ENCODE assay signal across 19 mouse cellular contexts in the genomic region with DNA sequence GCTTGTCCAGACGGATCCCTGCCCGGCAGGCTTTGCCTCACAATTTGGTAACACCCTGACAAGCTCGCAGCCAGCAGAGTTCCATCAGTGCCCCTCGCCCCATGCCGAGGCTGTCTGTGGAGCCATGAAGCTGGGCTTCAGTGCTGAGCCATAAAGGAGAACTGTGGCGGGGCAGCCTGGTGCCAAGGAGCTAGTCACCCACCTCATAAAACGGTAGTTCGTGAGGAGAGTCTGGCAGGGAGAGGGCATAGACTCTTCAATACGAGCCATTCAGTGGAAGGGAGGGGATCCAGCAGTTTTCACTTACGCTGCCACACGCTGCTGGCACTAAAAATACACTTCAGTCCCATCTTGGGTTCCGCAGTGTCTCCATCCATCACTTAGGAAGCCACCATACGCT. TPM values are rescaled to one million over a fixed set of nuclear protein-coding genes. Genes with fewer than 3 reads are reported as not detected.
DNase-seq lines count a peak whose midpoint lies in the region; ATAC-seq and TF ChIP-seq lines count a peak whose summit lies in the region.
"Had no signal": no experiment of that assay in that cellular context is flagged by ENCODE, and none has a peak within 500 bp of the region (broad histone marks: within the 10 kb centered on the region; RNA-seq: fewer than 3 reads in every experiment).

No protein-coding gene starts in this region.

- TF ChIP-seq POLR2A in cerebellum, adult 2 months (IDR thresholded peaks at IDR 0.05; ENCODE audit: borderline replicate concordance, insufficient read depth, low read length): no peak

- 42% methylated on average over 13 of the region's 13 CpGs for WGBS in cerebellum, adult 2 months
- 75% methylated on average over 13 of the region's 13 CpGs for WGBS in limb, embryonic 10.5 days
- WGBS in kidney, embryonic 16.5 days: 55% methylated on average over 13 of the region's 13 CpGs

- no peaks in the 10 kb centered on the region for H3K9me3 ChIP-seq in limb, embryonic 10.5 days (replicated peaks)
- H3K9me3 ChIP-seq in kidney, embryonic 16.5 days (ENCODE audit: low read length): no peaks in the 10 kb centered on the region
- H3K9me3 ChIP-seq: heart, embryonic 10.5 days; hindbrain, embryonic 12.5 days; hindbrain, embryonic 15.5 days had no signal

- peak; percentile 26 to 35 for DNase-seq in cerebellum, postnatal 14 days
- DNase-seq in cerebellum, adult 2 months: no peak
- no peak for DNase-seq in frontal cortex, postnatal 25 days (ENCODE audit: low spot score in 2 of 2)
- no peak for DNase-seq in limb, embryonic 10.5 days (ENCODE audit: low spot score)
- DNase-seq: adrenal gland, adult 2 months; adrenal gland, postnatal 14 days; cerebellum, postnatal 36 days; gastrocnemius, postnatal 25 days; heart, adult 2 months; kidney, adult 2 months had no signal

- ATAC-seq in frontal cortex, adult (ENCODE audit: low TSS enrichment): peak; percentile 14; the same call in 1 of the 2 replicates
- no peak for ATAC-seq in kidney, embryonic 16.5 days (ENCODE audit: low FRiP score, low TSS enrichment)
- ATAC-seq: CD4-positive, CD25-positive, alpha-beta regulatory T cell, adult 4 months; forebrain, embryonic 16.5 days; intestine, postnatal 0 days had no signal

- no peak overlapping the region for H3K27ac ChIP-seq in cerebellum, adult 2 months (ENCODE audit: insufficient read depth, low read length)
- H3K27ac ChIP-seq in limb, embryonic 10.5 days: 0 out of 2 replicates have a peak overlapping the region, but pooled peaks have one; percentile 1
- no peak overlapping the region for H3K27ac ChIP-seq in kidney, embryonic 16.5 days (ENCODE audit: low read length)
- H3K27ac ChIP-seq: heart, adult 2 months; heart, embryonic 10.5 days; hindbrain, embryonic 12.5 days; hindbrain, embryonic 15.5 days had no signal

- H3K36me3 ChIP-seq in limb, embryonic 10.5 days: no peaks in the 10 kb centered on the region
- H3K36me3 ChIP-seq in kidney, embryonic 16.5 days (ENCODE audit: insufficient read depth, low read length): no peaks in the 10 kb centered on the region
- H3K36me3 ChIP-seq: heart, embryonic 10.5 days; hindbrain, embryonic 15.5 days had no signal

- peaks cover 5% of the 10 kb centered on the region; the same call in 1 of the 2 replicates for H3K4me1 ChIP-seq in cerebellum, adult 2 months (ENCODE audit: control insufficient read depth, insufficient read depth, low read length)
- peaks cover 15% of the 10 kb centered on the region; the same call in 1 of the 2 replicates for H3K4me1 ChIP-seq in limb, embryonic 10.5 days
- no peaks in the 10 kb centered on the region for H3K4me1 ChIP-seq in kidney, embryonic 16.5 days (ENCODE audit: insufficient read depth, low read length)
- H3K4me1 ChIP-seq: heart, embryonic 10.5 days; hindbrain, embryonic 12.5 days; hindbrain, embryonic 15.5 days had no signal

- H3K4me2 ChIP-seq in kidney, embryonic 16.5 days (replicated peaks; ENCODE audit: low read depth, low read length): no peak overlapping the region
- H3K4me2 ChIP-seq: hindbrain, embryonic 12.5 days; hindbrain, embryonic 15.5 days had no signal

- no peak overlapping the region for H3K9ac ChIP-seq in kidney, embryonic 16.5 days (replicated peaks; ENCODE audit: low read length)
- H3K9ac ChIP-seq: hindbrain, embryonic 12.5 days; hindbrain, embryonic 15.5 days had no signal

- H3K4me3 ChIP-seq in cerebellum, adult 2 months (replicated peaks; ENCODE audit: insufficient read depth, low read depth, low read length): no peak overlapping the region
- no peak overlapping the region for H3K4me3 ChIP-seq in limb, embryonic 10.5 days
- no peak overlapping the region for H3K4me3 ChIP-seq in kidney, embryonic 16.5 days (ENCODE audit: low read length)
- H3K4me3 ChIP-seq: heart, adult 2 months; heart, embryonic 10.5 days; hindbrain, embryonic 12.5 days; hindbrain, embryonic 15.5 days had no signal

- no peaks in the 10 kb centered on the region for H3K27me3 ChIP-seq in cerebellum, adult 2 months (ENCODE audit: control insufficient read depth, insufficient read depth, low read length)
- H3K27me3 ChIP-seq in limb, embryonic 10.5 days (ENCODE audit: low read depth, poor library complexity, severe bottlenecking): no peaks in the 10 kb centered on the region
- no peaks in the 10 kb centered on the region for H3K27me3 ChIP-seq in kidney, embryonic 16.5 days (ENCODE audit: insufficient read depth, low read length)
- H3K27me3 ChIP-seq: hindbrain, embryonic 12.5 days; hindbrain, embryonic 15.5 days had no signal

- no peak for TF ChIP-seq CTCF in cerebellum, adult 2 months (IDR thresholded peaks at IDR 0.05; ENCODE audit: borderline replicate concordance, insufficient read depth, low read depth, low read length)

RNA-seq across cellular contexts. Expression of a gene that starts 30.3 kb away (rescaled TPM):
- polyA plus RNA-seq in cerebellum, adult 2 months (2012; rRNA removed): 331 and 341 TPM in 2 replicates
- polyA plus RNA-seq in limb, embryonic 10.5 days (2016; fragmentation: Nextera tagmentation; extraction: Ambion mirVana): 0.61 and 0.85 TPM in 2 replicates
- 6.7 and 6.8 TPM in 2 replicates for polyA plus RNA-seq in kidney, embryonic 16.5 days (2015; fragmentation: Nextera tagmentation; extraction: Ambion mirVana)
- polyA plus RNA-seq: heart, adult 2 months had no signal

RNA-seq across cellular contexts. Expression of a gene that starts 40.2 kb away (rescaled TPM):
- polyA plus RNA-seq in cerebellum, adult 2 months (2012; rRNA removed): 1.4 and 1.5 TPM in 2 replicates
- polyA plus RNA-seq in limb, embryonic 10.5 days (2016; fragmentation: Nextera tagmentation; extraction: Ambion mirVana): 7.2 and 10.2 TPM in 2 replicates
- 0.17 and 0.19 TPM in 2 replicates for polyA plus RNA-seq in kidney, embryonic 16.5 days (2015; fragmentation: Nextera tagmentation; extraction: Ambion mirVana)
- polyA plus RNA-seq: adrenal gland, adult 2 months; CD4-positive, CD25-positive, alpha-beta regulatory T cell, adult 4 months; heart, postnatal 0 days had no signal

RNA-seq across cellular contexts. Expression of a gene that starts 49.9 kb away (rescaled TPM):
- 1.8 and 1.9 TPM in 2 replicates for polyA plus RNA-seq in cerebellum, adult 2 months (2012; rRNA removed)
- polyA plus RNA-seq in limb, embryonic 10.5 days (2016; fragmentation: Nextera tagmentation; extraction: Ambion mirVana): 34.8 and 40.7 TPM in 2 replicates
- polyA plus RNA-seq in kidney, embryonic 16.5 days (2015; fragmentation: Nextera tagmentation; extraction: Ambion mirVana): 28.3 and 31.8 TPM in 2 replicates

Comparison
In these comparisons a context has a peak if more than half of its experiments do, and no peak if none do; other contexts are left out.
1. DNase-seq: peak in cerebellum, postnatal 14 days (2 of 2); none in cerebellum, adult 2 months (0 of 2), frontal cortex, postnatal 25 days (0 of 2) and limb, embryonic 10.5 days (single experiment).
2. RNA of a gene that starts 30.3 kb away (polyA plus RNA-seq): 331 to 341 TPM in cerebellum, adult 2 months; 6.7 to 6.8 TPM in kidney, embryonic 16.5 days and 0.61 to 0.85 TPM in limb, embryonic 10.5 days; every median in the first group is over 10 times any median in the second.
3. RNA of a gene that starts 49.9 kb away (polyA plus RNA-seq): 34.8 to 40.7 TPM in limb, embryonic 10.5 days and 28.3 to 31.8 TPM in kidney, embryonic 16.5 days; 1.8 to 1.9 TPM in cerebellum, adult 2 months; every median in the first group is over 10 times any median in the second.